Mouse (Mus musculus) stomach, postnatal 0 days (tissue): ENCODE results near the gene Mipol1. TPM values are rescaled to one million over a fixed set of nuclear protein-coding genes. Genes with fewer than 3 reads are reported as not detected.

ENCODE experiments used
- ATAC-seq: fragments of 200-750 bp; cut with Nextera tagmentation; 2 replicates; pipeline ENCODE4 v1.8.0; 2017; ENCODE audit not compliant: low FRiP score, low TSS enrichment
- DNase-seq: peaks from one replicate; pipeline ENCODE4 v3.0.0-alpha.2; 2016; ENCODE audit warnings: low spot score
- H3K27ac ChIP-seq: fragments of 300-500 bp; sonication (generic); replicated peaks from 2 replicates; pipeline ENCODE4 v1.5.1; 2014; ENCODE audit warnings: mild to moderate bottlenecking, control low read depth
- H3K27me3 ChIP-seq: fragments of 300-500 bp; sonication (generic); 2 replicates; pipeline ENCODE4 v1.6.1; 2014; ENCODE audit warnings: low read length; ENCODE audit not compliant: control insufficient read depth, insufficient read depth
- H3K36me3 ChIP-seq: fragments of 300-500 bp; sonication (generic); 2 replicates; pipeline ENCODE4 v1.6.1; 2014; ENCODE audit warnings: low read length, mixed read lengths; ENCODE audit not compliant: control insufficient read depth, insufficient read depth
- H3K4me1 ChIP-seq: fragments of 300-500 bp; sonication (generic); replicated peaks from 2 replicates; pipeline ENCODE4 v1.6.1; 2014; ENCODE audit warnings: antibody characterized with exemption; ENCODE audit not compliant: control insufficient read depth, insufficient read depth
- H3K4me2 ChIP-seq: fragments of 300-500 bp; sonication (generic); replicated peaks from 2 replicates; pipeline ENCODE4 v1.6.1; 2014; ENCODE audit warnings: low read depth, mild to moderate bottlenecking, control low read depth, moderate library complexity
- H3K4me3 ChIP-seq: fragments of 300-500 bp; sonication (generic); 2 replicates; pipeline ENCODE4 v1.5.1; 2014; ENCODE audit warnings: low read depth, low read length, control low read depth
- H3K9ac ChIP-seq: fragments of 300-500 bp; sonication (generic); 2 replicates; pipeline ENCODE4 v1.6.1; 2014; ENCODE audit warnings: mild to moderate bottlenecking, low read length, control low read depth, mixed read lengths
- H3K9me3 ChIP-seq: fragments of 300-500 bp; sonication (generic); 2 replicates; pipeline ENCODE4 v1.6.1; 2016; ENCODE audit warnings: low read length; ENCODE audit not compliant: control insufficient read depth
- CTCF ChIP-seq: IDR thresholded peaks from 2 replicates; pipeline ENCODE4 v1.5.1; 2016; ENCODE audit warnings: antibody characterized with exemption, low read depth, mild to moderate bottlenecking, moderate library complexity
- EP300 ChIP-seq: optimal IDR thresholded peaks from 2 replicates; pipeline ENCODE3; 2016; ENCODE audit warnings: antibody characterized with exemption
- WGBS: fragments of 180-500 bp; shearing (Covaris S2); extraction: QIAGEN DNeasy Blood & Tissue Kit; methylation state at CpG from one replicate; pipeline ENCODE4 v1.1.7; 2014; 5-methylcytosine and 5-hydroxymethylcytosine counted together
- polyA plus RNA-seq: library from polyadenylated mRNA; unstranded; fragments of >200 nt; fragmentation: Nextera tagmentation; extraction: Ambion mirVana; gene quantifications from 2 replicates; pipeline ENCODE4 v1.2.1, GENCODE M21; 2015

Mipol1 gene
- polyA plus RNA-seq, 1 experiment from 2014 or later: 5.9 TPM

DNA sequence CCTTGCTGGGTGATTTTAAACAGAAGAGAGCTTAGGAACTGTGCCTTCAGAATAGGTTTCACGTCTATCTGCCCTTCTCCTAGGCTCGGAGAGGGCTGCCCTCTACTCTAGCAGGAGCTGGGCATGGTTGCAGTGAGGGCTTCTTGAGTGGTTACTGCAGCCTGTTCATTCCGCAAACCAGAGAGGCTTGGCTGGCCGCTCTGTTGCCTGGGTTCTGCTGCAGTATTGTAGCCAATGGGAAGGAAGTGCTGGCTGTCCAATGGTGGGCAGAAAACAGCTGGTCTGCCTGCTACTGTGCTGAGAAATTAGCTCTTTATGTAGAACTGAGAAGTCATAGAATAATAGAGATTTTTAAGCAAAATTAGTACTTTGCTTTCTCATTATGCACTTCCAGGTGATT lies 169.3 kb downstream of the Mipol1 start:
- Histone ChIP-seq H3K36me3 (no peaks in the 10 kb centered on the region), H3K4me3 (no peak overlapping the region), H3K9me3 (no peaks in the 10 kb centered on the region), H3K9ac (no peak overlapping the region), H3K4me1 (no peaks in the 10 kb centered on the region), H3K4me2 (no peak overlapping the region), H3K27ac (no peak overlapping the region), H3K27me3 (no peaks in the 10 kb centered on the region)
- 57% methylated on average over 4 of the region's 4 CpGs for WGBS
- ATAC-seq (no peak), DNase-seq (no peak)
- no peak for TF ChIP-seq CTCF
- no peak for TF ChIP-seq EP300

DNA sequence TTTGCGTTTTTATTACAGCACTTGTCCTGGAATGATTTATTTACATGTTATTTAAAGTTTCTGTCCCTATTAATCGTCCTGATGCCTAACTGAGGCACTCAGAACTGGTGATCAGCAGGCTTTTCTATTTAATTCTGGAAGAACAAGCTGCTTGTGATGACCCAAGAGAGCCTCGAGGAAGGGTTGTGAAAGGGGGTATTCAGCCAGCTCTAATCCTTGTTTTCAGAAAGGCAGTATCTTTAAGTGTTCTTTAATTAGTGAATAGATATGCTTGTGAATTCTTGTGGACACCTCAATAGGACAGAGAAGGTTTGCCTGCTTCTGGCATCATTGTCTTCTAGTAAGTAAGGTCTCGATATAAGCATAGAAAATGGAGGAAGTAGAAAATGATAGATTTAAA lies 170.0 kb downstream of the Mipol1 start:
- no peak for ATAC-seq
- WGBS: 47% methylated on average over 4 of the region's 4 CpGs
- DNase-seq: no peak
- no peak overlapping the region for H3K9ac ChIP-seq
- no peak for TF ChIP-seq CTCF
- no peaks in the 10 kb centered on the region for H3K4me1 ChIP-seq
- H3K36me3 ChIP-seq: no peaks in the 10 kb centered on the region
- no peak overlapping the region for H3K4me2 ChIP-seq
- no peaks in the 10 kb centered on the region for H3K27me3 ChIP-seq
- H3K4me3 ChIP-seq: no peak overlapping the region
- no peak overlapping the region for H3K27ac ChIP-seq
- H3K9me3 ChIP-seq: no peaks in the 10 kb centered on the region

DNA sequence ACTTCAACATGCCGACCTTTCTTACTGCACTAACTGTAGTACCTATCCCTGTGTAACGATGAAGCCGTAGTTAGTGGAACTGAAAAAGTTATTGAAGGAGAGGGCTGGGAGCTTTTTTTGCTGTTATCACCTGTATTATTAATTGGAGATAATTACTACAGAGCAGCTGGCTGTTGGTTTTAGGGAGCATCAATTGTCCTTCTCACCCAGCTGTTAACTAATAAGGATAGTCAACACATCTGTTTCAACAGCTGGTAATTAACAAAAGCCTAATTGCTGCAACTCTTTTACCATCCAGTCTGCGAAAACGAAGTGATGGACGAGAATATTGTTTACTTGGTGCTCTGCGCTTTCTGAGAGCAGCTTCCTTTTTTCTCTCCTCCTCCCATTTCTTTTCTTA lies 170.9 kb downstream of the Mipol1 start:
- ATAC-seq (no peak), DNase-seq (no peak)
- 37% methylated on average over 7 of the region's 7 CpGs for WGBS
- Histone ChIP-seq H3K27me3 (no peaks in the 10 kb centered on the region), H3K9me3 (no peaks in the 10 kb centered on the region), H3K27ac (no peak overlapping the region), H3K4me1 (no peaks in the 10 kb centered on the region), H3K9ac (no peak overlapping the region), H3K4me2 (no peak overlapping the region), H3K36me3 (no peaks in the 10 kb centered on the region), H3K4me3 (no peak overlapping the region)
- TF ChIP-seq CTCF (no peak), EP300 (no peak)

DNA sequence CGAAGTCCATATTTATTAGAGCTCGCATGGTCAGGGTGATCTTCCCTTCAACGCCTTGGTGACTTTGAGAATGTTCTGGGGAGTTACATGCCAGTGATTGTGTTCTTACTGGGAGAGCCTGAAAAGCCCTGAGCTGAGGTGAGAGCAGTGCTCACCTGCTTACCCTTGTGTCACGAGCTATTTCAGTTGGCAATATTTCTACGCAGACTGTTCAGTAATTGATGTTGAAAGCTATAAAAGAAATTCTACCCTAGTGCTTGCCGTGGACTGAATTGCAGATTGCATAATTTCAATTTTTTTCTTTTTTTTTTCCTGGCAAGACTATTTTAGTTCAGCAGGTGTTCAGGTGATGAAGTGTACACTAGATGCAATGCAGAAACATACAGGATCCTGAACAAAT lies 172.1 kb downstream of the Mipol1 start:
- H3K27ac ChIP-seq: no peak overlapping the region
- WGBS: 69% methylated on average over 6 of the region's 6 CpGs
- DNase-seq (no peak), ATAC-seq (no peak)
- H3K4me3 ChIP-seq: no peak overlapping the region
- TF ChIP-seq CTCF: no peak
- TF ChIP-seq EP300: no peak
- no peaks in the 10 kb centered on the region for H3K4me1 ChIP-seq
- no peak overlapping the region for H3K9ac ChIP-seq
- no peaks in the 10 kb centered on the region for H3K27me3 ChIP-seq
- H3K36me3 ChIP-seq: no peaks in the 10 kb centered on the region
- no peaks in the 10 kb centered on the region for H3K9me3 ChIP-seq
- H3K4me2 ChIP-seq: no peak overlapping the region

DNA sequence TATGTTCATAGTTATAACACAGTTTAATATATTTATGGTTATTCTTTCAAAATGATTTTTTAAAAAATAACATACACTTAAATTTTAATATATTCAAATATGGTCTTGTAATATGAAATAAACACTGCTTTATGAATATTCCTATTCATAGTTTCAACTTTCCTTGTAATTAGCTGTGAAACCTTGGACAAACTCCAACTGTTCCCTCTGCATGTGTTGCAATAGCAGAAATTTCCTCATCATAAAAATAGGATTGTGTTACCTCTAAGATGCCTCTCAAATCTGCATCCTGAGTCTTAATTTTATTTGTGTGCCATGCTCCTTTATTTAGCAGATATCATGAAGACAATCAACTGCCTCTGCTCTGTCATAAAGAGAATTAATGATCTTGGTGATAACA lies 179.7 kb downstream of the Mipol1 start:
- Histone ChIP-seq H3K27me3 (no peaks in the 10 kb centered on the region), H3K9ac (no peak overlapping the region), H3K4me3 (no peak overlapping the region), H3K36me3 (no peaks in the 10 kb centered on the region), H3K9me3 (no peaks in the 10 kb centered on the region), H3K4me2 (no peak overlapping the region), H3K27ac (no peak overlapping the region), H3K4me1 (no peaks in the 10 kb centered on the region)
- TF ChIP-seq CTCF (no peak), EP300 (no peak)
- DNase-seq: no peak
- no peak for ATAC-seq

DNA sequence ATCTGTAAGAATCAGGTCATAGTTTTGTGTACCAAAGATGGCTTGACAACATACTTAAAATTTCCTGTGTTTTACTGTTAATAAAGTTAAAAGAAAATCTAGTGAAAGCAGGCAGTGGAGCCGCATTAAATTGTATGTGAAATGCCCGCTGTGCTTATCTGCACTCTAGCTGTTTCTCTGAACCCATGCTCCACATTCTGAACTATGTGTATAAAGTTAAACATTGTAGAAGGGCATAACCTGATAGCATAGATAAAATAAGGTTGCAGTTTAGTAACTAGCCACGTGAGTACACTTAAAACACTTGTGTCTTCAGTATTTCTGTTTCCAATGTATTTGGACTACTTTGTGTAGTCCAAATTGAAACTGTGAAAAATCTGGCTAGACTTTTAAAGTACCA lies 183.6 kb downstream of the Mipol1 start:
- Histone ChIP-seq H3K9ac (no peak overlapping the region), H3K4me1 (no peaks in the 10 kb centered on the region), H3K36me3 (no peaks in the 10 kb centered on the region), H3K4me2 (no peak overlapping the region), H3K9me3 (no peaks in the 10 kb centered on the region), H3K4me3 (no peak overlapping the region), H3K27me3 (no peaks in the 10 kb centered on the region), H3K27ac (no peak overlapping the region)
- DNase-seq: no peak
- 53% methylated on average over 3 of the region's 3 CpGs for WGBS
- no peak for TF ChIP-seq CTCF
- no peak for TF ChIP-seq EP300
- peak; percentile 57; the same call in 1 of the 2 replicates for ATAC-seq

DNA sequence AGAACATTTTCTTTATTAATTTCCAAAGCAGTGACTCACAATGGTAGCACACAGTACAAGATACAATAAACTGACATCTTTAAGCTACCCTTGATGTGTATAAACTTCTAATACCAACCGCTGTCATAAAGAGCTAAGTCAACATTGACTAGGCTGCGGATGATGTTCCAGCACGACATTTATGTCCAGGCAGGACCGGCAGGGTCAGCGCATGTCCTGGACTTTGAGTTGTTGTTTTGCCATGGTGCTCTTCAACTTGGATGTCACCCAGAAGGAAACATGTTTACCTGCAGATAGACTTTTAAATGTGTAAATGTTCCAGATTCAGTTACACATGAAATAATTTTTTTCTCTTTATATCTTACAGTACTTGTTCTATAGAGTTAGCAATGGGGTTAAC lies 194.7 kb downstream of the Mipol1 start:
- Histone ChIP-seq H3K9ac (no peak overlapping the region), H3K36me3 (no peaks in the 10 kb centered on the region), H3K4me1 (no peaks in the 10 kb centered on the region), H3K4me2 (no peak overlapping the region), H3K27ac (no peak overlapping the region), H3K4me3 (no peak overlapping the region), H3K9me3 (no peaks in the 10 kb centered on the region), H3K27me3 (no peaks in the 10 kb centered on the region)
- 87% methylated on average over 5 of the region's 5 CpGs for WGBS
- no peak for ATAC-seq
- no peak for DNase-seq
- no peak for TF ChIP-seq EP300
- no peak for TF ChIP-seq CTCF
